Mouse (Mus musculus) liver, adult 2 months (tissue): ENCODE data around the gene Ddx23. TPM values are rescaled to one million over a fixed set of nuclear protein-coding genes. Genes with fewer than 3 reads are reported as not detected.

Experiments used
- DNase-seq: peaks from one replicate; pipeline ENCODE4 v3.0.0-alpha.2; 2011; ENCODE audit warnings: low read depth, low spot score; ENCODE audit errors: extremely low read depth
- H3K27ac ChIP-seq: fragments of 200-500 bp; replicated peaks from 2 replicates; pipeline ENCODE4 v1.5.1; 2012; ENCODE audit warnings: low read depth, mild to moderate bottlenecking, control low read depth, inconsistent platforms, low read length; ENCODE audit not compliant: insufficient read depth
- H3K27me3 ChIP-seq: fragments of 200-500 bp; 2 replicates; pipeline ENCODE4 v1.6.1; 2012; ENCODE audit warnings: mild to moderate bottlenecking, moderate library complexity, low read length, inconsistent platforms; ENCODE audit not compliant: control insufficient read depth, insufficient read depth
- H3K36me3 ChIP-seq: fragments of 200-500 bp; 2 replicates; pipeline ENCODE4 v1.6.1; 2012; ENCODE audit warnings: low read length, inconsistent platforms; ENCODE audit not compliant: control insufficient read depth, insufficient read depth
- H3K4me1 ChIP-seq: fragments of 200-500 bp; 2 replicates; pipeline ENCODE4 v1.6.1; 2011; ENCODE audit warnings: low read length; ENCODE audit not compliant: control insufficient read depth, insufficient read depth
- H3K4me3 ChIP-seq: fragments of 200-500 bp; 2 replicates; pipeline ENCODE4 v1.5.1; 2011; ENCODE audit warnings: low read depth, mild to moderate bottlenecking, control low read depth, low read length, moderate library complexity; ENCODE audit not compliant: insufficient read depth
- H3K79me2 ChIP-seq: fragments of 200-500 bp; 2 replicates; pipeline ENCODE4 v1.6.1; 2012; ENCODE audit warnings: inconsistent platforms, mild to moderate bottlenecking, low read length, moderate library complexity; ENCODE audit not compliant: control insufficient read depth, insufficient read depth
- H3K9ac ChIP-seq: fragments of 200-500 bp; 2 replicates; pipeline ENCODE4 v1.6.1; 2012; ENCODE audit warnings: low read depth, mild to moderate bottlenecking, control low read depth, inconsistent platforms, low read length
- CTCF ChIP-seq: fragments of 200-500 bp; IDR thresholded peaks from 2 replicates; pipeline ENCODE4 v1.5.1; 2011; ENCODE audit warnings: low read depth, low read length, control low read depth
- POLR2A ChIP-seq: fragments of 200-500 bp; IDR thresholded peaks from 2 replicates; pipeline ENCODE4 v1.6.1; 2011; ENCODE audit warnings: low read length, control low read depth; ENCODE audit not compliant: insufficient read depth; ENCODE audit errors: extremely low read depth
- WGBS: fragments of 180-500 bp; shearing (Covaris S2); methylation state at CpG from one replicate; pipeline ENCODE4 v1.1.7; 2018; 5-methylcytosine and 5-hydroxymethylcytosine counted together
- polyA plus RNA-seq: library from polyadenylated mRNA; depleted of rRNA; stranded (reverse); fragments of >200 nt; gene quantifications from 2 replicates; pipeline ENCODE4 v1.2.3, GENCODE M21; 2012; rRNA removed
- total RNA-seq: library from RNA; depleted of rRNA; stranded (reverse); fragments of >200 nt; gene quantifications from 2 replicates; pipeline ENCODE4 v1.2.3, GENCODE M21; 2014; rRNA removed

Ddx23 gene
- total and polyA plus RNA-seq, 2 experiments: 18.8 to 27.6 TPM

- no peak for DNase-seq
- Histone ChIP-seq H3K79me2 (peaks cover 7% of the 10 kb centered on the region; the same call in 1 of the 2 replicates), H3K4me3 (no peak overlapping the region), H3K9ac (no peak overlapping the region), H3K27ac (no peak overlapping the region), H3K36me3 (peaks cover 3% of the 10 kb centered on the region), H3K27me3 (no peaks in the 10 kb centered on the region), H3K4me1 (0 out of 2 replicates have a peak, but pooled peaks cover 4% of the 10 kb centered on the region)
- TF ChIP-seq POLR2A (no peak), CTCF (no peak)
- WGBS: 74% methylated on average over 12 of the region's 12 CpGs
These were observed 62.5 kb downstream of the Ddx23 start for GRCm38 (mm10) chr15:98600036-98600709.

DNA sequence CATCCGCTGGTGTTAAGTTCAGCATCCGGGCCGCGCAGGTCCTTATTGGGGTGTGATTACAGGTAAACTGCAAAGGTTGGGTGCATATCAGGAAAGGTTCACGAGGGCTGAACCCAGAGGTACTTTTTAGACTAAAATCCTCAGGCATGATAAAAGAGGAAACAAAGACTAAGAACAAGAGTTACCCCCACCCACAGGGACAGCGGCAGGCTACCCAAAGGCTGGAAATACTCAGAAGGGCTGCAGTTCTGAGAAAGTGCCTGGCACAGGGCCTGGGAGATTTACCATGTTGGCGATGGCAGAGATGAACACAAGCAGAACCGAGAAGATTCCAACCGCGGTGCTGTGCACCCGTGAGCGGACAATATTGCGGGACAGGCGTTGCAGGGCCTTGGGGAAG, 66.1 kb downstream of the Ddx23 start:
- no peak for TF ChIP-seq POLR2A
- no peak for TF ChIP-seq CTCF
- Histone ChIP-seq H3K9ac (no peak overlapping the region), H3K79me2 (no peaks in the 10 kb centered on the region), H3K36me3 (peaks cover 7% of the 10 kb centered on the region), H3K27ac (no peak overlapping the region), H3K27me3 (no peaks in the 10 kb centered on the region), H3K4me3 (no peak overlapping the region), H3K4me1 (no peaks in the 10 kb centered on the region)
- 95% methylated on average over 14 of the region's 14 CpGs for WGBS
- no peak for DNase-seq

Other genes with a start within 250 kb of the Ddx23 start
- gene Olfr282, start 231.7 kb downstream of the Ddx23 start, total RNA-seq: not detected in 2 replicates
- gene Olfr282, start 231.7 kb downstream of the Ddx23 start, polyA plus RNA-seq: not detected in 2 replicates
- gene Olfr281, start 210.3 kb downstream of the Ddx23 start, total RNA-seq: not detected in 2 replicates
- gene Olfr281, start 210.3 kb downstream of the Ddx23 start, polyA plus RNA-seq: not detected in 2 replicates
- not detected in 2 replicates for gene OR5BS1P, start 193.0 kb downstream of the Ddx23 start, total RNA-seq
- gene OR5BS1P, start 193.0 kb downstream of the Ddx23 start, polyA plus RNA-seq: not detected in 2 replicates
- gene Lalba, start 180.2 kb downstream of the Ddx23 start, total RNA-seq: not detected in 2 replicates
- not detected in 2 replicates for gene Lalba, start 180.2 kb downstream of the Ddx23 start, polyA plus RNA-seq
- gene Olfr279, start 170.5 kb downstream of the Ddx23 start, total RNA-seq: not detected in 2 replicates
- not detected in 2 replicates for gene Olfr279, start 170.5 kb downstream of the Ddx23 start, polyA plus RNA-seq
- 17.9 and 22.2 TPM in 2 replicates for gene Kansl2, start 128.6 kb downstream of the Ddx23 start, total RNA-seq
- gene Kansl2, start 128.6 kb downstream of the Ddx23 start, polyA plus RNA-seq: 18.0 and 21.9 TPM in 2 replicates
- gene Ccnt1, start 92.0 kb downstream of the Ddx23 start, total RNA-seq: 13.5 and 13.8 TPM in 2 replicates
- gene Ccnt1, start 92.0 kb downstream of the Ddx23 start, polyA plus RNA-seq: 5.4 and 7.4 TPM in 2 replicates
- gene 4930415O20Rik, start 91.9 kb downstream of the Ddx23 start, total RNA-seq: not detected in 2 replicates
- not detected in 2 replicates for gene 4930415O20Rik, start 91.9 kb downstream of the Ddx23 start, polyA plus RNA-seq
- 8.9 and 11.8 TPM in 2 replicates for gene Adcy6, start 52.8 kb downstream of the Ddx23 start, total RNA-seq
- gene Adcy6, start 52.8 kb downstream of the Ddx23 start, polyA plus RNA-seq: 13.7 and 16.3 TPM in 2 replicates
- gene Cacnb3, start 32.1 kb downstream of the Ddx23 start, total RNA-seq: 0.27 and 0.28 TPM in 2 replicates
- 0.75 and 0.86 TPM in 2 replicates for gene Cacnb3, start 32.1 kb downstream of the Ddx23 start, polyA plus RNA-seq
- gene Rnd1, start 14.6 kb upstream of the Ddx23 start, total RNA-seq: 20.0 and 23.2 TPM in 2 replicates
- 7.4 and 21.3 TPM in 2 replicates for gene Rnd1, start 14.6 kb upstream of the Ddx23 start, polyA plus RNA-seq
- not detected in 2 replicates for gene Ccdc65, start 45.3 kb upstream of the Ddx23 start, total RNA-seq
- not detected in 2 replicates for gene Ccdc65, start 45.3 kb upstream of the Ddx23 start, polyA plus RNA-seq
- gene Fkbp11, start 65.3 kb upstream of the Ddx23 start, total RNA-seq: 22.4 and 26.6 TPM in 2 replicates
- 12.2 and 22.4 TPM in 2 replicates for gene Fkbp11, start 65.3 kb upstream of the Ddx23 start, polyA plus RNA-seq
- gene Arf3, start 100.3 kb upstream of the Ddx23 start, total RNA-seq: 10.5 and 14.0 TPM in 2 replicates
- 41.3 and 43.0 TPM in 2 replicates for gene Arf3, start 100.3 kb upstream of the Ddx23 start, polyA plus RNA-seq
- gene Wnt10b, start 115.3 kb upstream of the Ddx23 start, total RNA-seq: 0.47 TPM in 1 of 2 replicates, not detected in the other
- not detected in 2 replicates for gene Wnt10b, start 115.3 kb upstream of the Ddx23 start, polyA plus RNA-seq
- gene Wnt1, start 127.0 kb upstream of the Ddx23 start, total RNA-seq: not detected in 2 replicates
- gene Wnt1, start 127.0 kb upstream of the Ddx23 start, polyA plus RNA-seq: not detected in 2 replicates
- 0.13 TPM in 1 of 2 replicates, not detected in the other for gene Ddn, start 146.6 kb upstream of the Ddx23 start, total RNA-seq
- gene Ddn, start 146.6 kb upstream of the Ddx23 start, polyA plus RNA-seq: not detected in 2 replicates
- gene Prkag1, start 168.6 kb upstream of the Ddx23 start, total RNA-seq: 40.1 and 41.4 TPM in 2 replicates
- 35.6 and 37.7 TPM in 2 replicates for gene Prkag1, start 168.6 kb upstream of the Ddx23 start, polyA plus RNA-seq
- 6.6 and 10.1 TPM in 2 replicates for gene Kmt2d, start 208.3 kb upstream of the Ddx23 start, total RNA-seq
- 7.1 and 10.3 TPM in 2 replicates for gene Kmt2d, start 208.3 kb upstream of the Ddx23 start, polyA plus RNA-seq
- gene Rhebl1, start 231.6 kb upstream of the Ddx23 start, total RNA-seq: 0.94 and 1.8 TPM in 2 replicates
- 0.35 and 0.37 TPM in 2 replicates for gene Rhebl1, start 231.6 kb upstream of the Ddx23 start, polyA plus RNA-seq
- gene Dhh, start 235.6 kb upstream of the Ddx23 start, total RNA-seq: under 0.01 and 0.13 TPM in 2 replicates
- 0.18 and 0.45 TPM in 2 replicates for gene Dhh, start 235.6 kb upstream of the Ddx23 start, polyA plus RNA-seq